Mouse (Mus musculus) small intestine, adult 2 months (tissue): Measurements from ENCODE around the gene Dync1li2. TPM values are rescaled to one million over a fixed set of nuclear protein-coding genes. Genes with fewer than 3 reads are reported as not detected.

Source experiments
- H3K27ac ChIP-seq: fragments of 200-500 bp; 2 replicates; pipeline ENCODE4 v1.5.1; 2012; ENCODE audit warnings: low read depth, low read length, control low read depth, inconsistent platforms; ENCODE audit not compliant: insufficient read depth
- H3K27me3 ChIP-seq: fragments of 200-500 bp; 2 replicates; pipeline ENCODE4 v1.6.1; 2012; ENCODE audit warnings: mild to moderate bottlenecking, moderate library complexity, low read length, inconsistent platforms; ENCODE audit not compliant: control insufficient read depth, insufficient read depth
- H3K36me3 ChIP-seq: fragments of 200-500 bp; 2 replicates; pipeline ENCODE4 v1.6.1; 2012; ENCODE audit warnings: mild to moderate bottlenecking, low read length, control low read depth, inconsistent platforms; ENCODE audit not compliant: control insufficient read depth, insufficient read depth
- H3K4me1 ChIP-seq: fragments of 200-500 bp; 2 replicates; pipeline ENCODE4 v1.6.1; 2012; ENCODE audit warnings: low read length, inconsistent platforms, mixed read lengths; ENCODE audit not compliant: control insufficient read depth, insufficient read depth, insufficient read length
- H3K4me3 ChIP-seq: fragments of 200-500 bp; 2 replicates; pipeline ENCODE4 v1.5.1; 2012; ENCODE audit warnings: low read depth, mild to moderate bottlenecking, control low read depth, inconsistent platforms, low read length, moderate library complexity
- CTCF ChIP-seq: fragments of 200-500 bp; IDR thresholded peaks from 2 replicates; pipeline ENCODE4 v1.5.1; 2012; ENCODE audit warnings: low read depth, mild to moderate bottlenecking, control low read depth, inconsistent platforms, low read length, moderate library complexity, mixed read lengths; ENCODE audit not compliant: insufficient replicate concordance, insufficient read length; ENCODE audit errors: extremely low read depth
- POLR2A ChIP-seq: fragments of 200-500 bp; IDR thresholded peaks from 2 replicates; pipeline ENCODE4 v1.6.1; 2012; ENCODE audit warnings: low read depth, mild to moderate bottlenecking, control low read depth, inconsistent platforms, low read length, moderate library complexity
- WGBS: fragments of 180-500 bp; shearing (Covaris S2); methylation state at CpG from one replicate; pipeline ENCODE4 v1.1.7; 2018; 5-methylcytosine and 5-hydroxymethylcytosine counted together
- polyA plus RNA-seq: library from polyadenylated mRNA; depleted of rRNA; stranded (reverse); fragments of >200 nt; gene quantifications from 2 replicates; pipeline ENCODE4 v1.2.3, GENCODE M21; 2012

Gene Dync1li2
- polyA plus RNA-seq, 1 experiment, result 4.4 TPM

GRCm38 (mm10) chr8:104434275-104434674, 8.6 kb downstream of the Dync1li2 start:
- Histone ChIP-seq H3K4me3 (no peak overlapping the region), H3K27ac (no peak overlapping the region), H3K4me1 (peaks cover 8% of the 10 kb centered on the region), H3K36me3 (peaks cover 55% of the 10 kb centered on the region), H3K27me3 (no peaks in the 10 kb centered on the region)
- 46% methylated on average over 4 of the region's 4 CpGs for WGBS
- no peak for TF ChIP-seq CTCF
- no peak for TF ChIP-seq POLR2A

GRCm38 (mm10) chr8:104433191-104433842, 9.5 kb downstream of the Dync1li2 start:
- Histone ChIP-seq H3K36me3 (peaks cover 55% of the 10 kb centered on the region), H3K4me3 (no peak overlapping the region), H3K27me3 (no peaks in the 10 kb centered on the region), H3K27ac (no peak overlapping the region), H3K4me1 (peaks cover 8% of the 10 kb centered on the region)
- TF ChIP-seq POLR2A (no peak), CTCF (no peak)
- whole genome bisulfite sequencing, result 93% methylated on average over 5 of the region's 5 CpGs

GRCm38 (mm10) chr8:104432656-104433055, 10.2 kb downstream of the Dync1li2 start:
- no peak for TF ChIP-seq CTCF
- no peak for TF ChIP-seq POLR2A
- H3K36me3 ChIP-seq, result peaks cover 61% of the 10 kb centered on the region
- 97% methylated on average over 6 of the region's 6 CpGs for WGBS
- no peak overlapping the region for H3K27ac ChIP-seq
- H3K4me3 ChIP-seq, result no peak overlapping the region
- peaks cover 8% of the 10 kb centered on the region for H3K4me1 ChIP-seq
- H3K27me3 ChIP-seq, result no peaks in the 10 kb centered on the region

- Histone ChIP-seq H3K4me3 (no peak overlapping the region), H3K27me3 (no peaks in the 10 kb centered on the region), H3K27ac (no peak overlapping the region), H3K4me1 (peaks cover 3% of the 10 kb centered on the region; the same call in 1 of the 2 replicates), H3K36me3 (peaks cover 64% of the 10 kb centered on the region)
- TF ChIP-seq CTCF (no peak), POLR2A (no peak)
- WGBS, result 90% methylated on average over 7 of the region's 7 CpGs
Measured at GRCm38 (mm10) chr8:104430230-104430629, 12.6 kb downstream of the Dync1li2 start.

GRCm38 (mm10) chr8:104427703-104428102, 15.1 kb downstream of the Dync1li2 start:
- TF ChIP-seq CTCF (no peak), POLR2A (no peak)
- H3K4me1 ChIP-seq, result no peaks in the 10 kb centered on the region
- no peaks in the 10 kb centered on the region for H3K27me3 ChIP-seq
- no peak overlapping the region for H3K27ac ChIP-seq
- 87% methylated on average over 13 of the region's 13 CpGs for WGBS
- no peak overlapping the region for H3K4me3 ChIP-seq
- peaks cover 63% of the 10 kb centered on the region for H3K36me3 ChIP-seq

GRCm38 (mm10) chr8:104422313-104422712, 20.5 kb downstream of the Dync1li2 start:
- H3K27ac ChIP-seq, result no peak overlapping the region
- no peaks in the 10 kb centered on the region for H3K27me3 ChIP-seq
- 88% methylated on average over 6 of the region's 6 CpGs for WGBS
- H3K4me3 ChIP-seq, result no peak overlapping the region
- no peaks in the 10 kb centered on the region for H3K4me1 ChIP-seq
- TF ChIP-seq CTCF (no peak), POLR2A (no peak)
- H3K36me3 ChIP-seq, result peaks cover 72% of the 10 kb centered on the region

GRCm38 (mm10) chr8:104416022-104416421, 26.8 kb downstream of the Dync1li2 start:
- Histone ChIP-seq H3K27ac (no peak overlapping the region), H3K36me3 (peaks cover 28% of the 10 kb centered on the region), H3K4me3 (no peak overlapping the region), H3K27me3 (no peaks in the 10 kb centered on the region), H3K4me1 (no peaks in the 10 kb centered on the region)
- TF ChIP-seq CTCF (no peak), POLR2A (no peak)
- 93% methylated on average over 6 of the region's 6 CpGs for WGBS

- peaks cover 16% of the 10 kb centered on the region for H3K36me3 ChIP-seq
- no peaks in the 10 kb centered on the region for H3K27me3 ChIP-seq
- H3K4me1 ChIP-seq, result no peaks in the 10 kb centered on the region
- TF ChIP-seq CTCF (no peak), POLR2A (no peak)
- WGBS, result 48% methylated on average over 3 of the region's 3 CpGs
- no peak overlapping the region for H3K27ac ChIP-seq
- no peak overlapping the region for H3K4me3 ChIP-seq
Measured at GRCm38 (mm10) chr8:104414204-104414603, 28.6 kb downstream of the Dync1li2 start.
